Mouse (Mus musculus): ENCODE measurements at regions not wholly inside any gene's neighbourhood (a gene's known extent, or its start where the extent isn't known, plus 50 kb on each side); places are given as distances from the start of the nearest gene placed in this dataset.
A peak's percentile ranks its signal among the peaks of the same experiment; 100 is the strongest.

- no peak for ATAC-seq
- H3K4me2 ChIP-seq (ENCODE audit: low read depth, low read length): no peak overlapping the region
- no peak overlapping the region for H3K4me3 ChIP-seq (ENCODE audit: low read length)
- H3K4me1 ChIP-seq (ENCODE audit: insufficient read depth, low read length): no peaks in the 10 kb centered on the region
- H3K36me3 ChIP-seq (ENCODE audit: insufficient read depth, low read length): no peaks in the 10 kb centered on the region
- H3K9me3 ChIP-seq (ENCODE audit: low read length): no peaks in the 10 kb centered on the region
- WGBS: 67% methylated on average over 1 of the region's 1 CpGs
- no peak overlapping the region for H3K27ac ChIP-seq
- no peak overlapping the region for H3K9ac ChIP-seq (replicated peaks; ENCODE audit: low read length)
- TF ChIP-seq CTCF (IDR thresholded peaks at IDR 0.05; ENCODE audit: low read depth): no peak
- DNase-seq (ENCODE audit: low spot score): no peak
- no peaks in the 10 kb centered on the region for H3K27me3 ChIP-seq (ENCODE audit: insufficient read depth, low read length)
Measured at GRCm38 (mm10) chr12:67929842-67930241, 707.5 kb upstream of the Mdga2 start.

DNA sequence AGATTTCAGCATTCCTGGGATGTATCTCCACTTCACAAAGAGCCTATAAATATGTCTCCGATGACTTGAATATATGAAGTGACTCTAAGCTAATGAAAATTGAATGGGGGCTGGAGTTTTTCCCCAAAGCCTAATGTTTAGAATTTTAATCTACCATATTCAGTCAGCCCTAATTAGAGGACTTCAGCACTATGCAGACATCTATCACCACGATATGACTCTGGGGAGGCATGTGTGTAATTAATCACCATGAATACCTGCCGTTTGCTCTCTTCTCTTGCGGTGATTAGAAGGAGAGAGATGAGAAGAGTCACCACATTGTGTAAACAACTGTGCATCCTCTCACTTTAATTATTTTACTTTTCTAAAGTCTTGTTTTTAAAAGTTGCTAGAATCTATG is 692.3 kb upstream of the Mdga2 start:
- DNase-seq (ENCODE audit: low spot score): peak; percentile 27
- TF ChIP-seq CTCF (IDR thresholded peaks at IDR 0.05; ENCODE audit: low read depth): no peak
- Histone ChIP-seq H3K36me3 (ENCODE audit: insufficient read depth, low read length) (no peaks in the 10 kb centered on the region), H3K9ac (replicated peaks; ENCODE audit: low read length) (no peak overlapping the region), H3K4me1 (ENCODE audit: insufficient read depth, low read length) (no peaks in the 10 kb centered on the region), H3K27me3 (ENCODE audit: insufficient read depth, low read length) (no peaks in the 10 kb centered on the region), H3K4me3 (ENCODE audit: low read length) (no peak overlapping the region), H3K27ac (no peak overlapping the region), H3K9me3 (ENCODE audit: low read length) (no peaks in the 10 kb centered on the region), H3K4me2 (ENCODE audit: low read depth, low read length) (no peak overlapping the region)
- ATAC-seq: no peak
- 44% methylated on average over 4 of the region's 4 CpGs for WGBS

- Histone ChIP-seq H3K27ac (no peak overlapping the region), H3K4me1 (ENCODE audit: insufficient read depth, low read length) (no peaks in the 10 kb centered on the region), H3K36me3 (ENCODE audit: insufficient read depth, low read length) (no peaks in the 10 kb centered on the region), H3K4me2 (ENCODE audit: low read depth, low read length) (no peak overlapping the region), H3K9ac (replicated peaks; ENCODE audit: low read length) (no peak overlapping the region), H3K9me3 (ENCODE audit: low read length) (no peaks in the 10 kb centered on the region), H3K4me3 (ENCODE audit: low read length) (no peak overlapping the region), H3K27me3 (ENCODE audit: insufficient read depth, low read length) (no peaks in the 10 kb centered on the region)
- TF ChIP-seq CTCF (IDR thresholded peaks at IDR 0.05; ENCODE audit: low read depth): no peak
- ATAC-seq (no peak), DNase-seq (ENCODE audit: low spot score) (no peak)
- WGBS: 76% methylated on average over 2 of the region's 2 CpGs
Measured at GRCm38 (mm10) chr12:67887296-67887695, 664.9 kb upstream of the Mdga2 start.

- no peaks in the 10 kb centered on the region for H3K27me3 ChIP-seq (ENCODE audit: insufficient read depth, low read length)
- H3K9me3 ChIP-seq (ENCODE audit: low read length): no peaks in the 10 kb centered on the region
- DNase-seq (ENCODE audit: low spot score): no peak
- no peak overlapping the region for H3K27ac ChIP-seq
- H3K4me2 ChIP-seq (ENCODE audit: low read depth, low read length): no peak overlapping the region
- no peaks in the 10 kb centered on the region for H3K4me1 ChIP-seq (ENCODE audit: insufficient read depth, low read length)
- no peak for TF ChIP-seq CTCF (IDR thresholded peaks at IDR 0.05; ENCODE audit: low read depth)
- WGBS: 57% methylated on average over 2 of the region's 2 CpGs
- H3K4me3 ChIP-seq (ENCODE audit: low read length): no peak overlapping the region
- ATAC-seq: no peak
- H3K9ac ChIP-seq (replicated peaks; ENCODE audit: low read length): no peak overlapping the region
- no peaks in the 10 kb centered on the region for H3K36me3 ChIP-seq (ENCODE audit: insufficient read depth, low read length)
Measured at GRCm38 (mm10) chr12:67862615-67863014, 640.3 kb upstream of the Mdga2 start.

GRCm38 (mm10) chr12:67860713-67861112 is 638.4 kb upstream of the Mdga2 start:
- DNase-seq (ENCODE audit: low spot score): no peak
- Histone ChIP-seq H3K27ac (no peak overlapping the region), H3K27me3 (ENCODE audit: insufficient read depth, low read length) (no peaks in the 10 kb centered on the region), H3K4me3 (ENCODE audit: low read length) (no peak overlapping the region), H3K9me3 (ENCODE audit: low read length) (no peaks in the 10 kb centered on the region), H3K36me3 (ENCODE audit: insufficient read depth, low read length) (no peaks in the 10 kb centered on the region), H3K4me2 (ENCODE audit: low read depth, low read length) (no peak overlapping the region), H3K9ac (replicated peaks; ENCODE audit: low read length) (no peak overlapping the region), H3K4me1 (ENCODE audit: insufficient read depth, low read length) (no peaks in the 10 kb centered on the region)
- no peak for TF ChIP-seq CTCF (IDR thresholded peaks at IDR 0.05; ENCODE audit: low read depth)
- no peak for ATAC-seq
- 59% methylated on average over 1 of the region's 1 CpGs for WGBS

GRCm38 (mm10) chr12:67852625-67853024 is 630.3 kb upstream of the Mdga2 start:
- Histone ChIP-seq H3K9me3 (ENCODE audit: low read length) (no peaks in the 10 kb centered on the region), H3K27ac (no peak overlapping the region), H3K4me3 (ENCODE audit: low read length) (no peak overlapping the region), H3K4me1 (ENCODE audit: insufficient read depth, low read length) (no peaks in the 10 kb centered on the region), H3K27me3 (ENCODE audit: insufficient read depth, low read length) (no peaks in the 10 kb centered on the region), H3K9ac (replicated peaks; ENCODE audit: low read length) (no peak overlapping the region), H3K36me3 (ENCODE audit: insufficient read depth, low read length) (no peaks in the 10 kb centered on the region), H3K4me2 (ENCODE audit: low read depth, low read length) (no peak overlapping the region)
- ATAC-seq (no peak), DNase-seq (ENCODE audit: low spot score) (no peak)
- WGBS: 92% methylated on average over 2 of the region's 2 CpGs
- no peak for TF ChIP-seq CTCF (IDR thresholded peaks at IDR 0.05; ENCODE audit: low read depth)

DNA sequence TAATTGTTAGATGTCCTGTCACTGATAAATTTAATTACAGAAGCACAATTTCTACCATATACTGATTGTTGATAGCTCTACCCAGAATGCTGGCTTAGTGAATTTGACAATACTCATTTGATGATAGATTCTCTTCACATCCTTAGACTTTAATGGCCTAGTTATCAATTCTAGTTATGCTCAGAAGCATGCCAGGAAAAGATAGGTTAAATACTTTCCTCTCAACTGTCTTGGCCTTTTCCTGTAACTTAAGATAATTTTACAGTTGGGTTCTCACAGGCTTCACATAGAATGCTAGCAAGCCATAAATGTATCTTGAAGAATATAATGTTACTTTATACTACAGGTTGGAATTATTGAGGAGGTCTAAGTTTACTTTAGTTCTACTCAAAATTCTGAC is 625.2 kb upstream of the Mdga2 start:
- Histone ChIP-seq H3K4me3 (ENCODE audit: low read length) (no peak overlapping the region), H3K4me2 (ENCODE audit: low read depth, low read length) (no peak overlapping the region), H3K36me3 (ENCODE audit: insufficient read depth, low read length) (no peaks in the 10 kb centered on the region), H3K9me3 (ENCODE audit: low read length) (no peaks in the 10 kb centered on the region), H3K4me1 (ENCODE audit: insufficient read depth, low read length) (no peaks in the 10 kb centered on the region), H3K27ac (no peak overlapping the region), H3K9ac (replicated peaks; ENCODE audit: low read length) (no peak overlapping the region), H3K27me3 (ENCODE audit: insufficient read depth, low read length) (no peaks in the 10 kb centered on the region)
- ATAC-seq: no peak
- DNase-seq (ENCODE audit: low spot score): no peak
- no peak for TF ChIP-seq CTCF (IDR thresholded peaks at IDR 0.05; ENCODE audit: low read depth)

All from hindbrain, postnatal 0 days (tissue).